Mouse (Mus musculus): Measurements from ENCODE around the gene Cby3. TPM values are rescaled to one million over a fixed set of nuclear protein-coding genes. Genes with fewer than 3 reads are reported as not detected.
"Not testable (repeated sequence)": the region's sequence is repeated elsewhere in the genome, so short reads cannot be mapped to it uniquely, and the experiment has no call there.

The Cby3 gene
- not detected for total RNA-seq (2021)
- long read RNA-seq, experiment 1, result 0 reads
- long read RNA-seq, experiment 2, result 0 reads

DNA sequence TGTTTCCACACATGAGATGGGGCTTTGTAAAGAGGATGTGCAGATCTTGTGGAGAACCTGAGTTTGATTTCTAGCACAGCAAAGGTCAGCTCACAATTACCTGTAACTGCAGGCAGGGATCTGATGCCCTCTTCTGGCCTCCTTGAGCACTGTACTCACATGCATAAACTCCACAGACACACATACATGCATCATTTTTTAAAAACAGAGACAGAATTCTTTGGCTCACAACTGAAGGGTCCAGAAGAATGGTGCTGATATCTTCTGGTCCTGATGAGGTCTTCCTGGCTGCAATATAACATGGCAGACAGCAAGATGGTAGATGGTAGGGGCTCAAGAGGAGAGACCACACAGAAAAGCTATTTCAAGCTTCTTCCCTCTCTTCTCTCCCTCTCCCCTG lies at the start of gene Cby3:
Gene Cby3 (plus strand): TSS at position 301 of the 400 bp plus-strand sequence.
- DNase-seq, result no peak

DNA sequence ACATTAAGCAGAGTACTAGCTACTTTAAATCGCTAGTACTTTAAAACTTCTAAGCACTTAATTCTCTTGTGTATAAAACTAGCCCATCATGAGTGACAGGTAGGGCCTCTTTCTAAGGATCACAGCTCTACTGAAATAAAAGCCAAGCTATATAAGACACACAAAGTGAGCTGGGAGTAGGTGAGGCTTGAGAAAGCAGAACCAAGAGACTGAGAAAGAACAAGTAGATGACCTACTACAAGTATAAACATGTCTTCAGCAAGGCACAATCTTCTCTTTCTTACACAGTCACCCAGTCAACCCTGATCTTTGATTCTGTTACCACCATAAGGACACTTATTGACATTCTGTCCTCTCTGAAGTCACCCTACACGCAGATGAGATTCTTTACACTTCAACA lies 41.5 kb upstream of the Cby3 start:
- DNase-seq, result no peak

- not testable (repeated sequence) for DNase-seq
These were observed 34.9 kb upstream of the Cby3 start for GRCm38 (mm10) chr11:50319343-50319742.

DNA sequence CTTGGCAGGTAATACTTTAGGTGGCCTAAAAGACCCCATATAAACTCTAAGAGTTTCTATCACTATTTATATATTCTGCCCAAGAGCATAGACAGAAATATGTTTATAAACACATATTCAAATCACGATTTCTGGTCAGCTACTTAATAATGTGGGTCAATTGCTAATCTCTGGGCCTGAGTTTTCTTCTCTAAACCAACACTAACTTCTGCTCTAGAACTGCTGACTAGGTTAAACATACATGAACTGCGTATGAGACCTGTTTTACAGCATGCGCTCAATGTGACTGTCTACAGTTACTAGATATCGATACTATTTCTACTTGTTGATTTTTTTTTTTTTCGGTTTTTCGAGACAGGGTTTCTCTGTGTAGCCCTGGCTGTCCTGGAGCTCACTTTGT lies 33.0 kb upstream of the Cby3 start:
- DNase-seq, result no peak

GRCm38 (mm10) chr11:50322345-50322744 lies 31.9 kb upstream of the Cby3 start:
- DNase-seq, result no peak

- no peak for DNase-seq
These were observed 30.4 kb upstream of the Cby3 start for GRCm38 (mm10) chr11:50323843-50324242.

DNA sequence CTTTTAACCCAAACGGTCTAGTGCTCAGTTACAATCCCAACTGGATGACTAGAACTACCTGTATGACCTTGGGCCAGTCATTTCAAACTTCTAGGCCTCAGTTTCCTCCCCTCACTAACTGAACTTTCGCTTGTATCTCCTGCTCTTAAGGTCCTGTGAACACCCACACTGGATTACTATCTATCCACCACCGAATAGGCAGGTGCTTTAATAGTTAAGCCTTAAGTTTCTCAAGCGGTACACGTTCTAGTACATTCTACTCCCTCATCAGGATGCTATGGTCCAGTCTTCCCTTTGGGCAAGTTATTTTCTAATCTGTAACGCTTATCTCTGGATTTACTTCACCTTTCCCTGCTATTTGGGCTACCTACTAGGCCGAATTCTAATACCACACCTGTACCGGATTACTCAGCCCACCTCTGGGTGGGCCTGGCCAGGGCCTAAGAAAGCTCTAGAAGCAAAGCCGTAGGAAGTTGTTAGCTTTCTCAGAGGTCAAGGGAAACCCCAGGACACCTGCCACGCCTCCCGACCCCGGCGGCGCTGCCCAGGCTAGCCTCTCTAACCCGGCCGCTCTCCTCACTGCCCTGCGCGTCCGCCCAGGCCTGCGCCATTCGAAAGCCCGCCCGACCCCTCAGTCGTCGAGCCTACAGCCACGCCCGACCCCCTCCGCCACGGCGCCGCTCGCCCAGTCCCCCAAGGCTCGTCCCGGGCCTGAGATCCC lies 29.4 kb upstream of the Cby3 start:
- no peak for DNase-seq

- DNase-seq, result peak; percentile 94
These were observed 28.6 kb upstream of the Cby3 start, which contains the start of gene Canx for GRCm38 (mm10) chr11:50325496-50326301. TSS of gene Canx (minus strand) at chr11:50325673.

DNA sequence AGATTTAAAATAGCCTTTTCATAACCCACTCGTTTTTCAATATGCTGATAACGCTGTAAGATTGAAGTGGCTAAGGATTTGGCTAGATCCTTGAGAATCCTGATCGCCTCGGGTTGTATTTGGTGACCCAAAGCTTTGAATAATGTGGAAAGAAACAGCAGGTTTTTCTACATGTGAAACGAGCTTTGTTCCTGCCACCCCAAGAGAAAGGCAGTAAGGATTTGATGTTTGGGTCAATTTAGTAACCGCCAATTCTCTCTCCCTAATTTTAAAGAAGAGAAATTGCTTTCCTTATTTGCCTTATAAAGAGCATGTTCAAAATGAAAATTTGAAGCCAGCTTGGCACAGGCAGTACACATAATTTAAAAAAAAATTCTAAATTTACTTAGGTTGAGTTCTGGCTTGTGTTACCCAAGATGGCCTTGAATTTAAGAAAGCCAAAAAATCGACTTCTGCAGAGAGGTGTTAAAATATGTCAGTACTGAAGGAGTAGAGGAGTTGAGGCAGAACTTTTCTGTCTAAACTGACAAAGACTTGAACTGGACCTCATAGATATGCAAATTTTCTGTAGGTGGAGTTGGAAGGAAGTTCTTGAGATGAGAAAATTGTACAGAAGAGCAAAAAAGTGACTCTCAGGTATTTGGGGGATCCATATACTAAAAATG lies 27.8 kb upstream of the Cby3 start:
- DNase-seq, result no peak

DNA sequence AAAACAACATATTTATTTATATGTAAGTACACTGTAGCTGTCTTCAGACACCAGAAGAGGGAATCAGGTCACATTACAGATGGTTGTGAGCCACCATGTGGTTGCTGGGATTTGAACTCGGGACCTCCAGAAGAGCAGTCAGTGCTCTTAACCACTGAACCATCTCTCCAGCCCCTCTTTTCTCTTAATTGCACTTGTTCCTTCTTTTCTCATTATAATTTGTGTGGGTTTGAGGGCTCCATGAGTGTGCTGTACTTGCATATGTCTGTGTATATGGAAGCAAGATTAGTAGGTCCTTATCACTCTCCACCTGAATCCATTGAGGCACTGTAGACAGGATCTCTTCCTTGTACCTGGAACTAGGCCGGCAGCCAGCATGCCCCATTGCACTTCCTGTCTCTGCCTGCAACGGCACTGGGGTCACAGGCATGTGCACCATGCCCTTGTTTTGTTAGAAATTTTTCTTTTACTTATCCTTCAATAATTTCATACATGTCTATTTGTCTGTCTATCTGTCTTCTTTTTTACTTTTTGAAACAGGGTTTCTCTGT lies 26.1 kb upstream of the Cby3 start:
- DNase-seq, result no peak

GRCm38 (mm10) chr11:50329378-50329777 lies 24.9 kb upstream of the Cby3 start:
- no peak for DNase-seq

DNA sequence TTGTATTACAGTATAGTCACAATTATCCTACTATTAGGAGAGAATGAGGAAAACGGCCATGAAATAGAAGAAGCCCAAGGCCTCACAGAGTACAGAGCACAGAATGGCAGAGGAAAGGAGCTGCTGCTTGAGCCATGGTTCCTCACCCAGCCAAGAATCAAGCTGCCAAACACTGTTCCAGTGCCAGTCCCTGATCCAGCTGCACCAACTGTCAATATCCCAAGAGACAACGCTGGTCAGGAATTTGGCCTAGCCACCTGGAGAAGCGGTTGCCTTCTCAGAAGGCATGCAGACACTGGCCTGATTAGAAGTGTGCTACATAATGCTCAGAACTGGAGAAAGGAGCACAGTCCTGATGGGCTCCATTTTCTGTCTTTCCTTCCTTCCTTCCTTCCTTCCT lies 21.1 kb upstream of the Cby3 start:
- DNase-seq, result peak; percentile 27

DNA sequence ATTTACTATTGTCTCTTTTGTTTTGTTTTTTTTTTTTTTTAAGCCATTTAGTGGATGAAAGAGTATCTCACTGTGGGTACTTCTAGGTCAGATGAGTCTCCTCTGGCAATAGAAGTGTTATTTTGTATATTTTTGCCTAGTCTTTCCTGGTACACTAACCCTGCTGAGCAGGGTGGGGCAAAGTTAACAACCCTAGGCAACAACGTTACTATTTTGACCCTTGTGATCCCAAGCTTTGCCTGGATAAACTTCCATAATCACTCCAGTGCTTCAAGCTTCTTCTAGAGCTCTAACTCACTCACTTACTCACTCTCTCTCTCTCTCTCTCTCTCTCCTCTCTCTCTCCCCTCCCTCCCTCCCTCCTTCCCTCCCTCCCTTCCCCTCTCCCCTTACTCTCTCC lies 18.1 kb upstream of the Cby3 start:
- no peak for DNase-seq

GRCm38 (mm10) chr11:50336891-50337290 lies 17.4 kb upstream of the Cby3 start:
- DNase-seq, result no peak

DNA sequence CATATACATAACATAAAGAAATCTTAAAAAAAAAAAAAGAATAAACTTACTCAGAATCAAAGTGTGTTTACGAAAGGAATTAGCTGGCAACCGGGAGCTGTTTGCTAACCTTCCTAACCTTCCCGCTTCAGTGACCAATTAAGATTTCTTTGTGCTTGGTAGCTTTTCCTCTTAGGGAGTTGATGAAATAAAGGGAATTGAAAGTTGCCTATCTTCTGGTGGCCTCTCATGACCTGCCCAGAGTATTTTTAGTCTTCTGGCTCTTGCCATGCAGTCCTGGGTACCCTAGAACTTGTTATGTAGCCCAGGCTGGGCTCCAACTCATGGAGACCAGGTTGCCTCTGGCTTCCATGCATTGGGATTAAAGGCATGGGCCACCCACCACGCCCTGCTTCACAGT lies 8.8 kb upstream of the Cby3 start:
- no peak for DNase-seq

DNA sequence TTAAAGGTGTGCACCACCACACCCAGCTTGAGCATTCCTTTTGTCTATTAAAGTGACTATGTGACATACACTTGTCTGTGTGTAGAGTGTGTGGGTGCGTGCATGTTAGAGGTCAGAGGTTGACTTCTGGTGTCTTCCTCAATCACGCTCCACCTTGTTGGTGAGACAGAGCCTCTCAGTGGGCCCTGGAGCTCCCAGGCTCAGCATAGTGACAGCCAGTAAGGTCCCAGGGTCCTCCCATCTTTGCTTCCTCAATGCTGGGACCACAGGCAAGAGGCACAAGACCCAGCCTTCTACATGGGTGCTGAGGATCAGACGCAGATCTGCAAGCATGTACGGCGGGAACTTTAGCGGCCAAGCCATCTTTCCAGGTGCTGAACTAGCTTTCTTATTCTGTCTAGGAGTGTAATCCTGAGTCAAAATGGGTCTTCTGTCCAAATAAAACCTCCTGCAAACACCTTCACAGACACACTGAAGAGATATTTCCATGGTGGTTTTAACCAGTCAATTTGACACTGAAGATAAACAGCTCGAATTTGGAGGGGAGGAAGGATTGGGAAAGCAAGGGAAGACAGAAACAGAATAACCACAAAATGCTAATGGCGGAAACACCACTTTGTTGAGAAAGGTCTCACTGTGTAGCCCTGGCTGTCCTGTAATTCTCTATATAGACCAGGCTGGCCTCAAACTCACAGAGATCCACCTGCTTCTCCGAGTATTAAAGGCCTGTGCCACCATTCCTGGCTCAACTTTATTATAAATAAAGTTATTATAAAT lies 7.8 kb upstream of the Cby3 start:
- no peak for DNase-seq

GRCm38 (mm10) chr11:50352177-50352576 lies 2.1 kb upstream of the Cby3 start:
- no peak for DNase-seq

- DNase-seq, result no peak
These were observed 589 bp downstream of the Cby3 start for GRCm38 (mm10) chr11:50354851-50355250.

GRCm38 (mm10) chr11:50355395-50355794 lies 1.1 kb downstream of the Cby3 start:
- DNase-seq, result no peak

DNA sequence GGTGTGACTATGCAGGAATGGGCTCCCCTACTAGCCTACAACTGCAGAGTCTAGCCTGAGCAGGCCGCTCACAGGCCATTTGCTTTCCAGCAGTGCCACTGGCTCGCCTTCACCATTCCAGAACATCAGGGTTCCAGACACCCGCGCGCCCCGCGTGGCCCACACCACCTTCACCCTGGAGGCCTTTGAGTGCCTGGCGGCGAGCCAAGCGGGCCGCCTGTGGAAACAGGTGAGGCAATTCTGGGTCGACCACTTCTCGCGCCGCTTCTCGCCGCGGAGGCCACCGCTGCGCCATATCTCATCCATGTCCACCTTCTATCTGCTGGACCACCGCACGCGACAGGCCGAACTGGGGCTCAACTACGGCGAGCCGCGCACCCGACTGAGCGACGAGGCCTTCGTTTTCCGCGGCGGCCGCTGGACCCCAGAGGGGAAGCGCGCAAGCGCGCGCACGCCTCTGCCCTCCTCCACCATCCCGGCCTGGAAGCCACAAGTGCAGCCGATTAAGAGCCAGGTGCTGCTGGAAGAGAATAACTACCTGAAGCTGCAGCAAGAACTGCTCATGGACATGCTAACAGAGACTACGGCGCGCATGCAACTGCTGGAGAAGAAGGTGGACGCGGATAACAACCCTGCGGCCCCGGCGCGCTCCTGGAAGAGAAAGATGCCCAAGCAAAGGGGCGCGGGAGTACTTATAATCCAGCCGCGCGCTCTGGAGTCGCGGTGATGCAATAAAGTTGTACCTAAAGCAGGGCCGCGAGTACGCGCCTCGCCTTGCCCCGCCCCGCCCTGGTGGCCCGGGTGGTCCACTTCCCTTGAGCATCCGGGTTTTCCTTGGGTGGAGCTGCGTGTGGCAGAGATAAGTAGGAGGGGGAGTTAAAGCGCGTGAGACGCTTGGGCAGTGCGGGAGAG lies 4.9 kb downstream of the Cby3 start:
- DNase-seq, result peak; percentile 36

DNA sequence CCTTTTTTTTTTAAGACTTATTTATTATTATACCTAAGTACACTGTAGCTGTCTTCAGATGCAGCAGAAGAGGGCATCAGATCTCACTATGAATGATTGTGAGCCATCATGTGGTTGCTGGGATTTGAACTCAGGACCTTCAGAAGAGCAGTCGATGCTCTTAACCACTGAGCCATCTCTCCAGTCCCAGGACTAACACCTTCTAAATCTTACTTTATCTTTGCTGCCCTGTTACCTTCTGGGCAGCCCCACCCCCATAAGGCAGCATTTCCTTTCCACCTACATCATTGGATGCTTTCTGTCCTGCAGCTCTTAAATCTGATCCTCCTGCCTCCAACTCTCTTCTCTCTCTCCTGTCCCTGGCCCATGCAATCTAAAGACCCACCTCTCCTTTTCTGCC lies 7.0 kb downstream of the Cby3 start:
- DNase-seq, result not testable (repeated sequence)
